ENCODE assay signal across 24 mouse cellular contexts in the genomic region with DNA sequence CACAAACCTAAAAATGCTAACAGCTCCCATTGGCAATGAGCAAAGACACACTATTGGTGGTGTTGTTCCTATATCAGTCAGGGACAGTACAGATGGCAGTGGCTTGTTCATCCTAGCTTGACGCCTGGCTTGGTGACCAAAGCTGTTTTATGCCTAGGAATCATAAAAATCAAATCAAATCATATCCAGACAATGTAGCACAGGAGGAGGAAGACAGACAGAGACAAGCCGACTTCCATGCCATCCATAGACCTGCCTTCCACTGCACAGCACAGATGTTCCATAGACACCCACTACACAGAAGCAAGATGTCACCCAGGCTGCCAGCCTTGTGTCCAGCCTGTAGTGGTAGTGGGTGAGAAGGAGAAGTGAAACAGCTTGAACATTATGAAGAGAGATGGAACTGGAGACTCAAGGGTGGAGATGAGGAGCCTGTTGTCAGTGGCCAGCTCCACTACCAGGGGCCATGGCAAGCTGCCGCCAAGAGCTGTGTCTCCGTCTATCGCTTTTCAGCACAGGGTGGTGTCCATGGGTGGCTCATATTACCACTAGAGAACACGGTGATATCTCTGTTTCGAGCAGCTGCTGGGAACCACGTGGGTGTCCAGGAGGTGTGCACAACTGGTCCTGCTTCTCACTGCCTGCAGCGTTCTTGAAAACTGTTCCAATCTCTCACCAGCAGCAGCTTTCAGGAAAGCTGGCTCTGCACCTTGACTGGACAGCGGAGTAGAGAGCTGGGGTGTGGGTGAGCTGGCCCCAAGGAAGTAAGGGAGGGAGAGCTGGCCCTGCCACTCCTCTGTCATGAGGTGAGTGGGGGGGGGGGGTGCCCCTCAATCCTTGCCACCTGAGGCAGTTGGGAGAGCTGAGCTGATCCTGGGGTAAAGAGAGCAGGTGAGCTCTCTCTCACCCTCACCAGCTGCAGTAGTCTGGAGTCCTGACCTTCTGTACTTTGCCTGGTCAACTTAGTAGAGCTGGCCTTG. TPM values are rescaled to one million over a fixed set of nuclear protein-coding genes. Genes with fewer than 3 reads are reported as not detected.
DNase-seq lines count a peak whose midpoint lies in the region; ATAC-seq and TF ChIP-seq lines count a peak whose summit lies in the region.
"Had no signal": no experiment of that assay in that cellular context is flagged by ENCODE, and none has a peak within 500 bp of the region (broad histone marks: within the 10 kb centered on the region; RNA-seq: fewer than 3 reads in every experiment).

No protein-coding gene starts in this region.

- 88% methylated on average over 10 of the region's 10 CpGs for WGBS in hindbrain, embryonic 14.5 days
- 81% methylated on average over 10 of the region's 10 CpGs for WGBS in hindbrain, embryonic 13.5 days
- WGBS in midbrain, embryonic 11.5 days, result 92% methylated on average over 10 of the region's 10 CpGs
- 88% methylated on average over 10 of the region's 10 CpGs for WGBS in midbrain, embryonic 16.5 days
- 73% methylated on average over 10 of the region's 10 CpGs for WGBS in hindbrain, postnatal 0 days

- H3K27me3 ChIP-seq in hindbrain, embryonic 14.5 days (ENCODE audit: control insufficient read depth, insufficient read depth, low read length), result no peaks in the 10 kb centered on the region
- no peaks in the 10 kb centered on the region for H3K27me3 ChIP-seq in hindbrain, embryonic 13.5 days
- H3K27me3 ChIP-seq in midbrain, embryonic 11.5 days (ENCODE audit: control insufficient read depth, insufficient read depth, low read length), result no peaks in the 10 kb centered on the region
- no peaks in the 10 kb centered on the region for H3K27me3 ChIP-seq in midbrain, embryonic 16.5 days (ENCODE audit: control insufficient read depth, insufficient read depth, low read depth, low read length)
- H3K27me3 ChIP-seq in hindbrain, postnatal 0 days (ENCODE audit: insufficient read depth, low read length), result no peaks in the 10 kb centered on the region
- H3K27me3 ChIP-seq: forebrain, embryonic 15.5 days had no signal

- H3K9ac ChIP-seq in hindbrain, embryonic 14.5 days, result no peak overlapping the region
- H3K9ac ChIP-seq in hindbrain, embryonic 13.5 days, result no peak overlapping the region
- H3K9ac ChIP-seq in midbrain, embryonic 11.5 days (ENCODE audit: low read length), result no peak overlapping the region
- no peak overlapping the region for H3K9ac ChIP-seq in midbrain, embryonic 16.5 days (ENCODE audit: low read depth, low read length)
- no peak overlapping the region for H3K9ac ChIP-seq in hindbrain, postnatal 0 days (replicated peaks; ENCODE audit: low read length)
- H3K9ac ChIP-seq: forebrain, embryonic 15.5 days had no signal

- H3K27ac ChIP-seq in hindbrain, embryonic 14.5 days, result no peak overlapping the region
- no peak overlapping the region for H3K27ac ChIP-seq in hindbrain, embryonic 13.5 days
- H3K27ac ChIP-seq in midbrain, embryonic 11.5 days (ENCODE audit: low read depth, low read length), result no peak overlapping the region
- no peak overlapping the region for H3K27ac ChIP-seq in midbrain, embryonic 16.5 days (ENCODE audit: low read length)
- peak overlapping the region; percentile 42; the same call in 1 of the 2 replicates for H3K27ac ChIP-seq in hindbrain, postnatal 0 days
- H3K27ac ChIP-seq: forebrain, embryonic 15.5 days; macrophage; stomach, postnatal 0 days had no signal

- peak; percentile 75 to 86 for DNase-seq in cerebellum, postnatal 10 days
- no peak for DNase-seq in cerebellum, adult 9-11 months
- DNase-seq in hindbrain, embryonic 14.5 days (ENCODE audit: low spot score), result no peak
- no peak for DNase-seq in midbrain, embryonic 11.5 days (ENCODE audit: low spot score, missing footprints)
- DNase-seq in hindbrain, postnatal 0 days (ENCODE audit: low spot score), result peak; percentile 55
- no peak for DNase-seq in thymus, postnatal 36 days
- DNase-seq: adrenal gland, adult 8-10 months; cerebellum, adult 18-20 months; heart, postnatal 10 days; liver; right cerebral cortex, postnatal 14 days; thymus, adult 2 months had no signal

- H3K4me2 ChIP-seq in hindbrain, embryonic 14.5 days (replicated peaks), result no peak overlapping the region
- no peak overlapping the region for H3K4me2 ChIP-seq in hindbrain, embryonic 13.5 days
- no peak overlapping the region for H3K4me2 ChIP-seq in midbrain, embryonic 11.5 days
- H3K4me2 ChIP-seq in midbrain, embryonic 16.5 days (ENCODE audit: low read length), result no peak overlapping the region
- H3K4me2 ChIP-seq in hindbrain, postnatal 0 days (ENCODE audit: low read depth, low read length), result no peak overlapping the region
- H3K4me2 ChIP-seq: forebrain, embryonic 15.5 days; heart, embryonic 11.5 days had no signal

- no peaks in the 10 kb centered on the region; the same call in 1 of the 2 replicates for H3K4me1 ChIP-seq in hindbrain, embryonic 14.5 days (replicated peaks; ENCODE audit: control insufficient read depth, insufficient read depth, low read length)
- H3K4me1 ChIP-seq in hindbrain, embryonic 13.5 days (replicated peaks), result no peaks in the 10 kb centered on the region
- no peaks in the 10 kb centered on the region for H3K4me1 ChIP-seq in midbrain, embryonic 11.5 days (ENCODE audit: control insufficient read depth, insufficient read depth, low read length)
- no peaks in the 10 kb centered on the region; the same call in 1 of the 2 replicates for H3K4me1 ChIP-seq in midbrain, embryonic 16.5 days (ENCODE audit: control insufficient read depth, insufficient read depth, low read length)
- H3K4me1 ChIP-seq in hindbrain, postnatal 0 days (ENCODE audit: insufficient read depth, low read length), result no peaks in the 10 kb centered on the region

- no peak overlapping the region for H3K4me3 ChIP-seq in hindbrain, embryonic 14.5 days (replicated peaks; ENCODE audit: low read length)
- H3K4me3 ChIP-seq in hindbrain, embryonic 13.5 days, result no peak overlapping the region
- no peak overlapping the region for H3K4me3 ChIP-seq in midbrain, embryonic 11.5 days (ENCODE audit: low read depth, low read length)
- no peak overlapping the region for H3K4me3 ChIP-seq in midbrain, embryonic 16.5 days (ENCODE audit: low read depth, low read length)
- no peak overlapping the region for H3K4me3 ChIP-seq in hindbrain, postnatal 0 days (ENCODE audit: low read length)
- H3K4me3 ChIP-seq: forebrain, embryonic 15.5 days; myocyte had no signal

- no peak for TF ChIP-seq CTCF in hindbrain, postnatal 0 days (IDR thresholded peaks at IDR 0.05; ENCODE audit: low read depth)

- H3K9me3 ChIP-seq in hindbrain, embryonic 14.5 days (ENCODE audit: control insufficient read depth, low read length), result no peaks in the 10 kb centered on the region
- no peaks in the 10 kb centered on the region for H3K9me3 ChIP-seq in hindbrain, embryonic 13.5 days
- no peaks in the 10 kb centered on the region for H3K9me3 ChIP-seq in midbrain, embryonic 11.5 days (ENCODE audit: control insufficient read depth, low read length)
- H3K9me3 ChIP-seq in midbrain, embryonic 16.5 days (replicated peaks; ENCODE audit: control insufficient read depth, low read length, poor library complexity, severe bottlenecking), result no peaks in the 10 kb centered on the region
- H3K9me3 ChIP-seq in hindbrain, postnatal 0 days (ENCODE audit: low read length), result no peaks in the 10 kb centered on the region
- H3K9me3 ChIP-seq: forebrain, embryonic 15.5 days had no signal

- no peaks in the 10 kb centered on the region for H3K36me3 ChIP-seq in hindbrain, embryonic 14.5 days (replicated peaks; ENCODE audit: control insufficient read depth, insufficient read depth)
- no peaks in the 10 kb centered on the region for H3K36me3 ChIP-seq in hindbrain, embryonic 13.5 days
- H3K36me3 ChIP-seq in midbrain, embryonic 11.5 days (ENCODE audit: control insufficient read depth, insufficient read depth, low read length), result no peaks in the 10 kb centered on the region
- H3K36me3 ChIP-seq in midbrain, embryonic 16.5 days (ENCODE audit: control insufficient read depth, insufficient read depth, low read length), result no peaks in the 10 kb centered on the region
- no peaks in the 10 kb centered on the region for H3K36me3 ChIP-seq in hindbrain, postnatal 0 days (ENCODE audit: insufficient read depth, low read length)
- H3K36me3 ChIP-seq: forebrain, embryonic 15.5 days had no signal

- peak; percentile 39 for ATAC-seq in hindbrain, embryonic 14.5 days (ENCODE audit: low FRiP score)
- ATAC-seq in hindbrain, embryonic 13.5 days (ENCODE audit: low FRiP score), result no peak
- ATAC-seq in midbrain, embryonic 11.5 days (ENCODE audit: low FRiP score), result 0 out of 2 replicates have a peak, but pooled peaks have one; percentile 22
- no peak for ATAC-seq in midbrain, embryonic 16.5 days
- ATAC-seq in hindbrain, postnatal 0 days, result peak; percentile 76
- ATAC-seq: activated CD4-positive, CD25-positive, alpha-beta regulatory T cell, adult 4 months; forebrain, embryonic 15.5 days; intestine, postnatal 0 days had no signal

RNA-seq across cellular contexts. Expression of gene Luzp2, which starts 51.5 kb away (rescaled TPM):
- polyA plus RNA-seq in hindbrain, embryonic 14.5 days (2014; fragmentation: Nextera tagmentation; extraction: Ambion mirVana), result 43.6 and 61.9 TPM in 2 replicates
- 26.9 and 29.0 TPM in 2 replicates for polyA plus RNA-seq in hindbrain, embryonic 13.5 days (2015; fragmentation: Nextera tagmentation; extraction: Ambion mirVana)
- 5.0 and 6.5 TPM in 2 replicates for polyA plus RNA-seq in midbrain, embryonic 11.5 days (2014; fragmentation: Nextera tagmentation; extraction: Ambion mirVana)
- 52.2 and 83.3 TPM in 2 replicates for polyA plus RNA-seq in midbrain, embryonic 16.5 days (2015; fragmentation: Nextera tagmentation; extraction: Ambion mirVana)
- total RNA-seq in hindbrain, postnatal 0 days (2014; rRNA removed), result 92.6 and 114 TPM in 2 replicates
- 78.8 and 83.9 TPM in 2 replicates for polyA plus RNA-seq in hindbrain, postnatal 0 days (2015; fragmentation: Nextera tagmentation; extraction: Ambion mirVana)
- total RNA-seq: common myeloid progenitor, adult 5-6 weeks; granulocyte monocyte progenitor cell, adult 5-6 weeks had no signal
- polyA plus RNA-seq: activated CD4-positive, CD25-positive, alpha-beta regulatory T cell, adult 4 months; liver, embryonic 16.5 days; macrophage; myocyte had no signal

Comparison
In these comparisons a context has a peak if more than half of its experiments do, and no peak if none do; other contexts are left out.
1. DNase-seq: peak in cerebellum, postnatal 10 days (2 of 2) and hindbrain, postnatal 0 days (single experiment); none in cerebellum, adult 9-11 months (single experiment), hindbrain, embryonic 14.5 days (single experiment), midbrain, embryonic 11.5 days (single experiment) and thymus, postnatal 36 days (0 of 2).
2. ATAC-seq: peak in hindbrain, embryonic 14.5 days (single experiment), midbrain, embryonic 11.5 days (single experiment) and hindbrain, postnatal 0 days (single experiment); none in hindbrain, embryonic 13.5 days (single experiment) and midbrain, embryonic 16.5 days (single experiment).